Mouse (Mus musculus): ENCODE data around the gene Slit3. TPM values are rescaled to one million over a fixed set of nuclear protein-coding genes. Genes with fewer than 3 reads are reported as not detected.
A peak's percentile ranks its signal among the peaks of the same experiment; 100 is the strongest.

Gene Slit3
- polyA plus RNA-seq, 1 experiment from 2014 or later = 20.9 TPM

DNA sequence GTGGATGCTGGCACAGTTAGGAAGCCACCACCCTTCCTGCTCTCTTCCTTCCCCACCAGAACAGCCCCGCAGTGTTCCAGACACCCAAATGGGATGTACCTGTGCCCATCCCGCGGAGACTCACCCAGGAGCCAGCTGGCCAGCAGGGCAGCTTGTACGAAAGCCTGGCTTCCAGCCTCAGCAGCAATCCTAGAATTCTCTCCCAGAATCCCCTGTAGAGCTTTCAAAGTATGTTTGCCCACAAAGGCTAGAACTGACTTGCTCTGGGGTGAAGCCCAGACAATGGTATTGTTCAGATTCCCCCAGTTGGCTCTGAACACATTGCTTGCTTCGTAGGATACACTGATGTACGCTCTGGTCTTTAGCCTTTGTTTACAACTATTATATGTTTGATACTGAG is 566.3 kb downstream of the Slit3 start:
- no peak for ATAC-seq (ENCODE audit: low FRiP score, low read depth)
- Histone ChIP-seq H3K9ac (no peak overlapping the region), H3K36me3 (peaks cover 61% of the 10 kb centered on the region), H3K4me2 (replicated peaks) (no peak overlapping the region), H3K27ac (no peak overlapping the region), H3K9me3 (no peaks in the 10 kb centered on the region), H3K4me1 (no peaks in the 10 kb centered on the region), H3K27me3 (no peaks in the 10 kb centered on the region), H3K4me3 (no peak overlapping the region)
- 92% methylated on average over 6 of the region's 6 CpGs for WGBS

DNA sequence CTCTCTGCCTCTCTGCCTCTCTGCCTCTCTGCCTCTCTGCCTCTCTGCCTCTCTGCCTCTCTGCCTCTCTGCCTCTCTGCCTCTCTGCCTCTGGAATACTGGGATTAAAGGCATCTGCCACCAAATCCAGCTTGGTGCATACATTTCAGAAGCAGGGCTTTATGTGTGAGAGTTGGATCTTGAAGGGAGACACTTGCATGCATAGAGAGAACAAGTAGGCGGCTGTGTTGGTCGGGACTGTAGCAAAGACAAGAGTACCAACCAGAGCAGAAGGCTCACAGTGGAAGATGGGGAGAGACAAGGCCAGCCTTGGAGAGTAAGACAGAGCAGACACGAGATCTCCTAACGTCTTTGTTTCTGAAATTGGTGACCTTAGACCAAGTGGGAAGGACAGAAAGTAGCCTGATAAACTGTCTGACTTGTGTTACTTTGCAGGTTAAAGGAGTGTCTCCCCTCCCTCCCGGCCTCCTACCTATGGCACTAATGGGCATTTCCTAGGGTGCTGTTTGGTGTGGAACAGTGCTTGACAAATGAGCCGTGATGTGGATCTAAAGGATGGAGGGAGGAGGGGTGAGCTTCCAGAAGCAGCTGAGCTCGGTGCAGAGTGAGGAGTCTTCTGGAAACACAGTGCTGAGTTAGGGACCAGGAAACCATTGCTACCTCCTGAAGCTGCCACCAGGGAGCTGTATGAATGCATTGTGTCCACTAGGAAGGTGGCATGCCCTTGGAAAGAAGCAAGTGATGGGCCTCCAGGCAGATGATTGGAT is 569.7 kb downstream of the Slit3 start:
- H3K36me3 ChIP-seq = peaks cover 43% of the 10 kb centered on the region
- 0 out of 2 replicates have a peak, but pooled peaks cover 4% of the 10 kb centered on the region for H3K4me1 ChIP-seq
- no peaks in the 10 kb centered on the region for H3K9me3 ChIP-seq
- WGBS = 67% methylated on average over 7 of the region's 7 CpGs
- H3K9ac ChIP-seq = no peak overlapping the region
- ATAC-seq (ENCODE audit: low FRiP score, low read depth) = no peak
- H3K4me2 ChIP-seq (replicated peaks) = no peak overlapping the region
- no peaks in the 10 kb centered on the region for H3K27me3 ChIP-seq
- no peak overlapping the region for H3K27ac ChIP-seq
- no peak overlapping the region for H3K4me3 ChIP-seq

GRCm38 (mm10) chr11:35693136-35693535 is 572.1 kb downstream of the Slit3 start:
- H3K27ac ChIP-seq = no peak overlapping the region
- no peak overlapping the region for H3K4me3 ChIP-seq
- H3K27me3 ChIP-seq = no peaks in the 10 kb centered on the region
- WGBS = 9% methylated on average over 5 of the region's 5 CpGs
- H3K36me3 ChIP-seq = peaks cover 21% of the 10 kb centered on the region
- ATAC-seq (ENCODE audit: low FRiP score, low read depth) = peak; percentile 60
- H3K4me1 ChIP-seq = 0 out of 2 replicates have a peak, but pooled peaks cover 4% of the 10 kb centered on the region
- H3K9ac ChIP-seq = no peak overlapping the region
- no peaks in the 10 kb centered on the region for H3K9me3 ChIP-seq
- H3K4me2 ChIP-seq (replicated peaks) = no peak overlapping the region

- H3K27me3 ChIP-seq = no peaks in the 10 kb centered on the region
Measured at GRCm38 (mm10) chr11:35693625-35694024, 572.6 kb downstream of the Slit3 start.

GRCm38 (mm10) chr11:35697476-35697875 is 576.5 kb downstream of the Slit3 start:
- no peak for ATAC-seq (ENCODE audit: low FRiP score, low read depth)
- H3K4me2 ChIP-seq (replicated peaks) = no peak overlapping the region
- H3K36me3 ChIP-seq = peaks cover 32% of the 10 kb centered on the region
- no peak overlapping the region for H3K9ac ChIP-seq
- H3K9me3 ChIP-seq = no peaks in the 10 kb centered on the region
- 89% methylated on average over 7 of the region's 7 CpGs for WGBS
- no peak overlapping the region for H3K4me3 ChIP-seq
- no peak overlapping the region for H3K27ac ChIP-seq
- no peaks in the 10 kb centered on the region for H3K27me3 ChIP-seq
- 0 out of 2 replicates have a peak, but pooled peaks cover 4% of the 10 kb centered on the region for H3K4me1 ChIP-seq

More at GRCm38 (mm10) chr11:35693625-35694024, 572.6 kb downstream of the Slit3 start:
- 82% methylated on average over 7 of the region's 7 CpGs for WGBS
- no peak overlapping the region for H3K4me3 ChIP-seq
- H3K4me1 ChIP-seq = 0 out of 2 replicates have a peak, but pooled peaks cover 4% of the 10 kb centered on the region
- ATAC-seq (ENCODE audit: low FRiP score, low read depth) = no peak
- no peaks in the 10 kb centered on the region for H3K9me3 ChIP-seq
- H3K4me2 ChIP-seq (replicated peaks) = no peak overlapping the region
- H3K9ac ChIP-seq = no peak overlapping the region
- peaks cover 21% of the 10 kb centered on the region for H3K36me3 ChIP-seq
- no peak overlapping the region for H3K27ac ChIP-seq

- 95% methylated on average over 5 of the region's 5 CpGs for WGBS
- ATAC-seq (ENCODE audit: low FRiP score, low read depth) = no peak
Measured at GRCm38 (mm10) chr11:35698901-35699300, 577.9 kb downstream of the Slit3 start.

GRCm38 (mm10) chr11:35703471-35703870 is 582.4 kb downstream of the Slit3 start:
- 80% methylated on average over 4 of the region's 4 CpGs for WGBS
- H3K9ac ChIP-seq = no peak overlapping the region
- no peaks in the 10 kb centered on the region for H3K27me3 ChIP-seq
- ATAC-seq (ENCODE audit: low FRiP score, low read depth) = no peak
- no peak overlapping the region for H3K4me3 ChIP-seq
- H3K4me2 ChIP-seq (replicated peaks) = no peak overlapping the region
- peaks cover 12% of the 10 kb centered on the region for H3K9me3 ChIP-seq
- no peaks in the 10 kb centered on the region for H3K4me1 ChIP-seq
- peaks cover 74% of the 10 kb centered on the region for H3K36me3 ChIP-seq
- no peak overlapping the region for H3K27ac ChIP-seq

More at GRCm38 (mm10) chr11:35698901-35699300, 577.9 kb downstream of the Slit3 start:
- Histone ChIP-seq H3K9me3 (peaks cover 11% of the 10 kb centered on the region), H3K4me1 (0 out of 2 replicates have a peak, but pooled peaks cover 4% of the 10 kb centered on the region), H3K27ac (no peak overlapping the region), H3K4me2 (replicated peaks) (no peak overlapping the region), H3K4me3 (no peak overlapping the region), H3K36me3 (peaks cover 46% of the 10 kb centered on the region), H3K9ac (no peak overlapping the region), H3K27me3 (no peaks in the 10 kb centered on the region)

DNA sequence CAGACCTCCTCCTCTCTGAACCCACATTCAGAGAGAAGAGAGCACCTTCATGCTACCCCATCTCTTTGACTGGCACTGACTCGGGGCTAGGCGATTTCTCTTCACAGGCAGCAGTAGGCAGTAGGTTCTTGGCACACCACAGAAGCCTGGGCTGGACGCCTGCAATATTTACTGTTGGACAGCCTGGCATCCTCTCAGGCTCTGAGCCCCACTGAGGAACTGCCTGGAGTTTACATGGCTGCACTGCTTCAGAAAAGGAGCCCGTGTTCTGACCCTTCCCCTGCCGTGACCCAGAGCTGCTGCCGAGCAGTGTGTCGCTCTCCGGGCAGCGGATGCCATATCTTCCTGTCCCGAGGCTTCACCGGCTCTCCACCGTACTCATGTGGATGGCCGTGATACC is 583.4 kb downstream of the Slit3 start:
- no peak overlapping the region for H3K9ac ChIP-seq
- H3K9me3 ChIP-seq = peaks cover 12% of the 10 kb centered on the region
- no peak for ATAC-seq (ENCODE audit: low FRiP score, low read depth)
- no peak overlapping the region for H3K4me3 ChIP-seq
- no peaks in the 10 kb centered on the region for H3K27me3 ChIP-seq
- peaks cover 74% of the 10 kb centered on the region for H3K36me3 ChIP-seq
- no peak overlapping the region for H3K27ac ChIP-seq
- no peak overlapping the region for H3K4me2 ChIP-seq (replicated peaks)
- no peaks in the 10 kb centered on the region for H3K4me1 ChIP-seq
- WGBS = 97% methylated on average over 13 of the region's 13 CpGs

- Histone ChIP-seq H3K9ac (no peak overlapping the region), H3K4me1 (no peaks in the 10 kb centered on the region), H3K4me3 (no peak overlapping the region), H3K9me3 (peaks cover 12% of the 10 kb centered on the region), H3K4me2 (replicated peaks) (no peak overlapping the region), H3K27ac (no peak overlapping the region), H3K27me3 (no peaks in the 10 kb centered on the region), H3K36me3 (peaks cover 72% of the 10 kb centered on the region)
- no peak for ATAC-seq (ENCODE audit: low FRiP score, low read depth)
- 89% methylated on average over 5 of the region's 5 CpGs for WGBS
Measured at GRCm38 (mm10) chr11:35704927-35705326, 583.9 kb downstream of the Slit3 start.

- 91% methylated on average over 12 of the region's 12 CpGs for WGBS
- H3K9me3 ChIP-seq = peaks cover 20% of the 10 kb centered on the region
- ATAC-seq (ENCODE audit: low FRiP score, low read depth) = no peak
- no peak overlapping the region for H3K4me3 ChIP-seq
- H3K36me3 ChIP-seq = peaks cover 57% of the 10 kb centered on the region
- no peaks in the 10 kb centered on the region for H3K4me1 ChIP-seq
- no peaks in the 10 kb centered on the region for H3K27me3 ChIP-seq
- H3K4me2 ChIP-seq (replicated peaks) = no peak overlapping the region
- no peak overlapping the region for H3K27ac ChIP-seq
- H3K9ac ChIP-seq = no peak overlapping the region
Measured at GRCm38 (mm10) chr11:35707431-35707830, 586.4 kb downstream of the Slit3 start.

- Histone ChIP-seq H3K27me3 (no peaks in the 10 kb centered on the region), H3K9me3 (0 out of 2 replicates have a peak, but pooled peaks cover 8% of the 10 kb centered on the region), H3K36me3 (peaks cover 22% of the 10 kb centered on the region), H3K4me3 (no peak overlapping the region), H3K4me2 (replicated peaks) (no peak overlapping the region), H3K4me1 (no peaks in the 10 kb centered on the region), H3K9ac (no peak overlapping the region), H3K27ac (no peak overlapping the region)
- WGBS = 86% methylated on average over 6 of the region's 6 CpGs
- no peak for ATAC-seq (ENCODE audit: low FRiP score, low read depth)
Measured at GRCm38 (mm10) chr11:35711314-35711713, 590.3 kb downstream of the Slit3 start.

DNA sequence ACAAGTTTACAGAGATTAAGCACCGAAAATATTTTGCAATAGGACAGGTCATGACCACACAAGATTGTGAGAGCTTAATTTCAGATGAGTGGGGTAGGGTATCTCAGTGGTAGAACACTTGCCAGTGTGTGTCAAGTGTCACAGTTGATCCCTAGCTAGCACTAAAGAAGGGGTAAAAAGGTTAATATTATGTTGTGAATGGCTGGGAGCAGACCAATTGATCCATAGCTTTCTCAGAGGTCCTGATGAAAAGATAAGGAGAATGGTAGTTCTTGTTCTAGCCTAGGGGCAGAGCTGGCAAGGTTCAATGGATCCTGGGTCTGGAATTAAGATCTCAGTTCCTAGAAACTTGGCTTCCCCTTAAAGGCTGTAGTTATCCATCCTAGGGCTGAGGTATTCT is 597.9 kb downstream of the Slit3 start:
- H3K9ac ChIP-seq = no peak overlapping the region
- no peaks in the 10 kb centered on the region for H3K36me3 ChIP-seq
- no peak overlapping the region for H3K4me3 ChIP-seq
- H3K9me3 ChIP-seq = 0 out of 2 replicates have a peak, but pooled peaks cover 5% of the 10 kb centered on the region
- no peaks in the 10 kb centered on the region for H3K4me1 ChIP-seq
- no peak overlapping the region for H3K4me2 ChIP-seq (replicated peaks)
- no peak for ATAC-seq (ENCODE audit: low FRiP score, low read depth)
- no peak overlapping the region for H3K27ac ChIP-seq
- no peaks in the 10 kb centered on the region for H3K27me3 ChIP-seq
- WGBS = 59% methylated on average over 1 of the region's 1 CpGs

Measured in limb, embryonic 13.5 days (tissue).